ENCODE assay signal across 9 mouse cellular contexts in genomic region chr4:100865423-100865822, GRCm38 (mm10).
DNase-seq lines count a peak whose midpoint lies in the region; ATAC-seq lines count a peak whose summit lies in the region.
"Had no signal": no experiment of that assay in that cellular context is flagged by ENCODE, and none has a peak within 500 bp of the region (broad histone marks: within the 10 kb centered on the region; RNA-seq: fewer than 3 reads in every experiment).

No protein-coding gene starts in this region.

- DNase-seq in kidney, postnatal 14 days, result peak; percentile 27
- DNase-seq in kidney, adult 8-10 months, result no peak
- no peak for DNase-seq in forebrain, embryonic 14.5 days (ENCODE audit: low spot score)
- DNase-seq in cerebellum, postnatal 4 days (ENCODE audit: low spot score in 2 of 2), result no peak
- DNase-seq in layer of hippocampus, postnatal 25 days (ENCODE audit: extremely low spot score in 1 of 2, low spot score in 1 of 2), result no peak
- DNase-seq: cerebellum, adult 18-20 months had no signal

- no peaks in the 10 kb centered on the region for H3K9me3 ChIP-seq in forebrain, embryonic 14.5 days (replicated peaks; ENCODE audit: control insufficient read depth, low read length)
- H3K9me3 ChIP-seq in intestine, embryonic 16.5 days (ENCODE audit: control insufficient read depth, low read length), result no peaks in the 10 kb centered on the region
- H3K9me3 ChIP-seq in neural tube, embryonic 12.5 days, result no peaks in the 10 kb centered on the region
- H3K9me3 ChIP-seq: liver, embryonic 15.5 days had no signal

- H3K4me1 ChIP-seq in forebrain, embryonic 14.5 days (ENCODE audit: control insufficient read depth, insufficient read depth, low read length), result peaks cover 22% of the 10 kb centered on the region
- peaks cover 29% of the 10 kb centered on the region for H3K4me1 ChIP-seq in intestine, embryonic 16.5 days (ENCODE audit: control insufficient read depth, insufficient read depth, low read length)
- H3K4me1 ChIP-seq in neural tube, embryonic 12.5 days, result peaks cover 31% of the 10 kb centered on the region
- H3K4me1 ChIP-seq: liver, embryonic 15.5 days had no signal

- ATAC-seq in forebrain, embryonic 14.5 days, result no peak; the same call in 1 of the 2 replicates
- ATAC-seq in intestine, embryonic 16.5 days, result no peak
- peak; percentile 17; the same call in 1 of the 2 replicates for ATAC-seq in neural tube, embryonic 12.5 days (ENCODE audit: low FRiP score, low read depth)

- H3K36me3 ChIP-seq in forebrain, embryonic 14.5 days (ENCODE audit: control insufficient read depth, insufficient read depth, low read length), result no peaks in the 10 kb centered on the region
- H3K36me3 ChIP-seq in intestine, embryonic 16.5 days (ENCODE audit: control insufficient read depth, insufficient read depth, low read length), result no peaks in the 10 kb centered on the region
- H3K36me3 ChIP-seq in neural tube, embryonic 12.5 days, result no peaks in the 10 kb centered on the region
- H3K36me3 ChIP-seq: liver, embryonic 15.5 days had no signal

- no peak overlapping the region for H3K4me3 ChIP-seq in forebrain, embryonic 14.5 days (ENCODE audit: low read depth, low read length)
- no peak overlapping the region for H3K4me3 ChIP-seq in intestine, embryonic 16.5 days (ENCODE audit: low read length)
- H3K4me3 ChIP-seq in neural tube, embryonic 12.5 days, result no peak overlapping the region
- H3K4me3 ChIP-seq: liver, embryonic 15.5 days had no signal

- no peak overlapping the region for H3K27ac ChIP-seq in forebrain, embryonic 14.5 days (ENCODE audit: low read depth, low read length)
- H3K27ac ChIP-seq in intestine, embryonic 16.5 days (ENCODE audit: low read length), result no peak overlapping the region
- H3K27ac ChIP-seq in neural tube, embryonic 12.5 days, result no peak overlapping the region
- H3K27ac ChIP-seq: liver, embryonic 15.5 days had no signal

- no peaks in the 10 kb centered on the region for H3K27me3 ChIP-seq in forebrain, embryonic 14.5 days (replicated peaks; ENCODE audit: control insufficient read depth, insufficient read depth, low read length)
- H3K27me3 ChIP-seq in intestine, embryonic 16.5 days (replicated peaks; ENCODE audit: control insufficient read depth, insufficient read depth, low read length), result no peaks in the 10 kb centered on the region
- no peaks in the 10 kb centered on the region for H3K27me3 ChIP-seq in neural tube, embryonic 12.5 days (replicated peaks)
- H3K27me3 ChIP-seq: liver, embryonic 15.5 days had no signal

- H3K9ac ChIP-seq in forebrain, embryonic 14.5 days (ENCODE audit: low read length), result no peak overlapping the region
- H3K9ac ChIP-seq in intestine, embryonic 16.5 days (ENCODE audit: low read depth, low read length), result no peak overlapping the region
- no peak overlapping the region for H3K9ac ChIP-seq in neural tube, embryonic 12.5 days
- H3K9ac ChIP-seq: liver, embryonic 15.5 days had no signal

- 6% methylated on average over 13 of the region's 13 CpGs for whole genome bisulfite sequencing in forebrain, embryonic 14.5 days
- WGBS in intestine, embryonic 16.5 days, result 45% methylated on average over 13 of the region's 13 CpGs
- WGBS in neural tube, embryonic 12.5 days, result 23% methylated on average over 13 of the region's 13 CpGs

- peak overlapping the region; percentile 25 for H3K4me2 ChIP-seq in forebrain, embryonic 14.5 days (ENCODE audit: low read length)
- 0 out of 2 replicates have a peak overlapping the region, but pooled peaks have one; percentile 4 for H3K4me2 ChIP-seq in intestine, embryonic 16.5 days (ENCODE audit: low read depth, low read length)
- peak overlapping the region; percentile 28 for H3K4me2 ChIP-seq in neural tube, embryonic 12.5 days (replicated peaks)
- H3K4me2 ChIP-seq: liver, embryonic 15.5 days had no signal
